Mouse (Mus musculus): ENCODE data around the gene Etnk1. TPM values are rescaled to one million over a fixed set of nuclear protein-coding genes. Genes with fewer than 3 reads are reported as not detected.

The Etnk1 gene
- 38.3 and 121 TPM in 2 replicates for polyA plus RNA-seq (2012; rRNA removed)

GRCm38 (mm10) chr6:143166452-143167357 lies at the start of gene Etnk1:
Gene Etnk1 (plus strand): TSS chr6:143167221.
- H3K27me3 ChIP-seq (ENCODE audit: control insufficient read depth, insufficient read depth, low read length): no peaks in the 10 kb centered on the region
- under 1% methylated on average over 81 of the region's 81 CpGs for WGBS
- peak within 1 kb of the TSS; percentile 98 for H3K27ac ChIP-seq (ENCODE audit: insufficient read depth, low read length)
- TF ChIP-seq CTCF (IDR thresholded peaks at IDR 0.05; ENCODE audit: extremely low read depth, insufficient read depth, insufficient read length, insufficient replicate concordance): no peak
- peak; percentile 94 for TF ChIP-seq POLR2A (IDR thresholded peaks at IDR 0.05; ENCODE audit: low read depth, low read length)
- DNase-seq (ENCODE audit: low read depth in 1 of 2, low spot score in 2 of 2): peak; percentile 94 to 95
- H3K4me1 ChIP-seq (ENCODE audit: control insufficient read depth, insufficient read depth, insufficient read length): peaks cover 9% of the 10 kb centered on the region
- peak within 1 kb of the TSS; percentile 87 for H3K4me3 ChIP-seq (ENCODE audit: extremely low read depth, insufficient read depth, insufficient read length)
- H3K36me3 ChIP-seq (ENCODE audit: control insufficient read depth, insufficient read depth, low read length): peaks cover 8% of the 10 kb centered on the region

GRCm38 (mm10) chr6:143119325-143119724 lies 47.7 kb upstream of the Etnk1 start:
- no peak overlapping the region for H3K4me3 ChIP-seq (ENCODE audit: extremely low read depth, insufficient read depth, insufficient read length)
- H3K27ac ChIP-seq (ENCODE audit: insufficient read depth, low read length): no peak overlapping the region
- DNase-seq (ENCODE audit: low read depth in 1 of 2, low spot score in 2 of 2): no peak
- H3K36me3 ChIP-seq (ENCODE audit: control insufficient read depth, insufficient read depth, low read length): no peaks in the 10 kb centered on the region
- no peaks in the 10 kb centered on the region for H3K27me3 ChIP-seq (ENCODE audit: control insufficient read depth, insufficient read depth, low read length)
- WGBS: 90% methylated on average over 6 of the region's 6 CpGs
- TF ChIP-seq POLR2A (IDR thresholded peaks at IDR 0.05; ENCODE audit: low read depth, low read length) (no peak), CTCF (IDR thresholded peaks at IDR 0.05; ENCODE audit: extremely low read depth, insufficient read depth, insufficient read length, insufficient replicate concordance) (no peak)
- peaks cover under 1% of the 10 kb centered on the region; the same call in 1 of the 2 replicates for H3K4me1 ChIP-seq (ENCODE audit: control insufficient read depth, insufficient read depth, insufficient read length)

GRCm38 (mm10) chr6:143125721-143126120 lies 41.3 kb upstream of the Etnk1 start:
- H3K27me3 ChIP-seq (ENCODE audit: control insufficient read depth, insufficient read depth, low read length): no peaks in the 10 kb centered on the region
- no peaks in the 10 kb centered on the region for H3K36me3 ChIP-seq (ENCODE audit: control insufficient read depth, insufficient read depth, low read length)
- no peaks in the 10 kb centered on the region for H3K4me1 ChIP-seq (ENCODE audit: control insufficient read depth, insufficient read depth, insufficient read length)
- H3K27ac ChIP-seq (ENCODE audit: insufficient read depth, low read length): no peak overlapping the region
- no peak for DNase-seq (ENCODE audit: low read depth in 1 of 2, low spot score in 2 of 2)
- H3K4me3 ChIP-seq (ENCODE audit: extremely low read depth, insufficient read depth, insufficient read length): no peak overlapping the region
- no peak for TF ChIP-seq POLR2A (IDR thresholded peaks at IDR 0.05; ENCODE audit: low read depth, low read length)
- no peak for TF ChIP-seq CTCF (IDR thresholded peaks at IDR 0.05; ENCODE audit: extremely low read depth, insufficient read depth, insufficient read length, insufficient replicate concordance)

- Histone ChIP-seq H3K27ac (ENCODE audit: insufficient read depth, low read length) (no peak overlapping the region), H3K4me1 (ENCODE audit: control insufficient read depth, insufficient read depth, insufficient read length) (peaks cover 5% of the 10 kb centered on the region; the same call in 1 of the 2 replicates), H3K36me3 (ENCODE audit: control insufficient read depth, insufficient read depth, low read length) (no peaks in the 10 kb centered on the region), H3K4me3 (ENCODE audit: extremely low read depth, insufficient read depth, insufficient read length) (no peak overlapping the region), H3K27me3 (ENCODE audit: control insufficient read depth, insufficient read depth, low read length) (no peaks in the 10 kb centered on the region)
- TF ChIP-seq POLR2A (IDR thresholded peaks at IDR 0.05; ENCODE audit: low read depth, low read length): no peak
- TF ChIP-seq CTCF (IDR thresholded peaks at IDR 0.05; ENCODE audit: extremely low read depth, insufficient read depth, insufficient read length, insufficient replicate concordance): no peak
- 95% methylated on average over 7 of the region's 7 CpGs for WGBS
- DNase-seq (ENCODE audit: low read depth in 1 of 2, low spot score in 2 of 2): no peak
Measured at GRCm38 (mm10) chr6:143129466-143129865, 37.6 kb upstream of the Etnk1 start.

- Histone ChIP-seq H3K27ac (ENCODE audit: insufficient read depth, low read length) (no peak overlapping the region), H3K36me3 (ENCODE audit: control insufficient read depth, insufficient read depth, low read length) (no peaks in the 10 kb centered on the region), H3K4me3 (ENCODE audit: extremely low read depth, insufficient read depth, insufficient read length) (no peak overlapping the region), H3K4me1 (ENCODE audit: control insufficient read depth, insufficient read depth, insufficient read length) (peaks cover 5% of the 10 kb centered on the region; the same call in 1 of the 2 replicates), H3K27me3 (ENCODE audit: control insufficient read depth, insufficient read depth, low read length) (no peaks in the 10 kb centered on the region)
- 87% methylated on average over 3 of the region's 3 CpGs for WGBS
- no peak for DNase-seq (ENCODE audit: low read depth in 1 of 2, low spot score in 2 of 2)
- TF ChIP-seq CTCF (IDR thresholded peaks at IDR 0.05; ENCODE audit: extremely low read depth, insufficient read depth, insufficient read length, insufficient replicate concordance) (no peak), POLR2A (IDR thresholded peaks at IDR 0.05; ENCODE audit: low read depth, low read length) (no peak)
Measured at GRCm38 (mm10) chr6:143129952-143130351, 37.1 kb upstream of the Etnk1 start.

- Histone ChIP-seq H3K27me3 (ENCODE audit: control insufficient read depth, insufficient read depth, low read length) (no peaks in the 10 kb centered on the region), H3K4me1 (ENCODE audit: control insufficient read depth, insufficient read depth, insufficient read length) (peaks cover 5% of the 10 kb centered on the region; the same call in 1 of the 2 replicates), H3K36me3 (ENCODE audit: control insufficient read depth, insufficient read depth, low read length) (no peaks in the 10 kb centered on the region), H3K27ac (ENCODE audit: insufficient read depth, low read length) (no peak overlapping the region), H3K4me3 (ENCODE audit: extremely low read depth, insufficient read depth, insufficient read length) (no peak overlapping the region)
- 53% methylated on average over 4 of the region's 4 CpGs for WGBS
- TF ChIP-seq CTCF (IDR thresholded peaks at IDR 0.05; ENCODE audit: extremely low read depth, insufficient read depth, insufficient read length, insufficient replicate concordance): no peak
- TF ChIP-seq POLR2A (IDR thresholded peaks at IDR 0.05; ENCODE audit: low read depth, low read length): no peak
- no peak for DNase-seq (ENCODE audit: low read depth in 1 of 2, low spot score in 2 of 2)
Measured at GRCm38 (mm10) chr6:143130411-143130810, 36.6 kb upstream of the Etnk1 start.
